Mouse (Mus musculus) E14TG2a.4 (cell line): ENCODE results near the gene Zfp644.

Experiments
- CTCF ChIP-seq: conservative IDR thresholded peaks from 2 replicates; pipeline ENCODE4 v1.5.1; 2014; ENCODE audit warnings: low read length
- NANOG ChIP-seq: IDR thresholded peaks from 2 replicates; pipeline ENCODE4 v1.6.1; 2014; ENCODE audit warnings: borderline replicate concordance, low read length, mixed read lengths

GRCm38 (mm10) chr5:106589670-106590069, 107.4 kb downstream of the Zfp644 start:
- TF ChIP-seq CTCF (no peak), NANOG (no peak)
